Mouse (Mus musculus) cerebellum, adult 2 months (tissue): ENCODE data around the gene Sco1.

Experiments
- CTCF ChIP-seq: fragments of 200-500 bp; IDR thresholded peaks from 2 replicates; pipeline ENCODE4 v1.5.1; 2011; ENCODE audit warnings: low read depth, mild to moderate bottlenecking, control low read depth, low read length, moderate library complexity, borderline replicate concordance; ENCODE audit not compliant: insufficient read depth
- POLR2A ChIP-seq: fragments of 200-500 bp; IDR thresholded peaks from 2 replicates; pipeline ENCODE4 v1.6.1; 2011; ENCODE audit warnings: low read length, control low read depth, borderline replicate concordance; ENCODE audit not compliant: insufficient read depth

GRCm38 (mm10) chr11:67020948-67021347 lies 31.5 kb upstream of the Sco1 start:
- TF ChIP-seq POLR2A (no peak), CTCF (peak; percentile 62; the same call in 1 of the 2 replicates)
